Mouse (Mus musculus): ENCODE data around the gene Nmt2.

DNA sequence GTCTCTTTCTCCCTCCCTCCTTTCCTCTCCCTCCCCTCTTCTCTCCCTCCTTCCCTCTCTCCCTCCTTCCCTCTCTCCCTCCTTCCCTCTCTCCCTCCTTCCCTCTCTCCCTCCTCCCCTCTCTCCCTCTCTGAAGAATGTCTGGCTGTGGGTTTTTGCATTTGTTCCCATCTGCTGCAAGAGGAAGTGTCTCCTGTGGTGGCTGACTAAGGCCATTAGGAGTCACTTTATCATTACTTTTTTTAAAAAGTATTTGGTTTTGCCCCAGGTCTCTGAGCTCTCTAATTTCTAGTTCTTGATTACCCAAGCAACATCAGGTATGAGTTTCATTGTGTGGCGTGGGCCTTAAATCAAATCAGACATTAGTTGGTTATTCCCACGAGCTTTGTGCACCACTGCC is 7.9 kb upstream of the Nmt2 start:
- TF ChIP-seq POLR2A (IDR thresholded peaks at IDR 0.05; ENCODE audit: insufficient read depth, low read depth, low read length) (no peak), CTCF (IDR thresholded peaks at IDR 0.05) (no peak), EP300 (IDR thresholded peaks at IDR 0.05; ENCODE audit: insufficient read depth, low read depth, low read length) (no peak)
